Mouse (Mus musculus) lung, adult 2 months (tissue): ENCODE data around the gene Myo16.

Source experiments
- CTCF ChIP-seq: fragments of 200-500 bp; IDR thresholded peaks from 2 replicates; pipeline ENCODE4 v1.5.1; 2011; ENCODE audit warnings: mild to moderate bottlenecking, low read length, control low read depth; ENCODE audit not compliant: insufficient read depth
- POLR2A ChIP-seq: fragments of 200-500 bp; IDR thresholded peaks from 2 replicates; pipeline ENCODE4 v1.6.1; 2011; ENCODE audit warnings: low read depth, mild to moderate bottlenecking, control low read depth, low read length, borderline replicate concordance; ENCODE audit errors: extremely low read depth

DNA sequence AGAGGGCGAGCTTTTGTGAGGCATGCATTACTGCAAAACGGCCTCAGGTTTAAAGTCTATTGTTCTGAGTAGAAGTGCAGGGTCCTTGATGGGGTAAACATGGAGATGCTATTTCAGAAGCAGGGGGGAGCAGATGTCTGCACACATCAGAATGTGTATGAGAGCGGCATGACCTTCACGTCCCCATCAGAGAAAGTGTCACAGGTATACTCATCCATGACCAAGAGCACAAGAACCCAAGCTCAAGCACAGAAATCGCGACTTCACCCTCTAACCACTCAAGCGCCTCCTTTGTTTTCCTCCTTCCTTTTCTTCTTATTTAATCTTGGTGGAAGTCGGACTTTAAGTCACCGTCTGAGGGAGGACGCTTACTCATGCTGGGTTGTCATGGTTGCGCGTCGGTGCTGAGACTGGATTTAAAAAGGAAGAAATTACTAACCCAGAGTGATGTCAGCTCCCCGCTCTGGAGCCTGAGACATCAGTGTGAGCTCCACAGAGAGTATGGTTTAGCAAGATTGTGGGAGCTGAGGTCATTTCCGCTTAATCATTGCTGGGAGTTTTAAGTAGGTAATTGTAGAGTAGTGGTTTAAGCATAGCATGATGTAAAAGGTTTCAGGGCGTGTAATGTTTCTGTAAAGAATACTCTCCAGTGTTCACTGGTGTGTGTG is 381.0 kb downstream of the Myo16 start:
- TF ChIP-seq POLR2A (no peak), CTCF (no peak)
